Mouse (Mus musculus) c-Kit-positive CD71-positive TER-119-negative erythroid progenitor cells, embryonic 14.5 days (primary cell): ENCODE data around the gene Trim15.

ENCODE experiments used
- DNase-seq: peaks from one replicate; pipeline ENCODE4 v3.0.0-alpha.2; 2013; ENCODE audit warnings: low read depth

Gene Trim15

GRCm38 (mm10) chr17:36869284-36869954, 2.4 kb upstream of the Trim15 start, which contains the start of gene Trim10:
TSS of gene Trim10 (plus strand) at chr17:36869574.
- peak; percentile 94 for DNase-seq

DNA sequence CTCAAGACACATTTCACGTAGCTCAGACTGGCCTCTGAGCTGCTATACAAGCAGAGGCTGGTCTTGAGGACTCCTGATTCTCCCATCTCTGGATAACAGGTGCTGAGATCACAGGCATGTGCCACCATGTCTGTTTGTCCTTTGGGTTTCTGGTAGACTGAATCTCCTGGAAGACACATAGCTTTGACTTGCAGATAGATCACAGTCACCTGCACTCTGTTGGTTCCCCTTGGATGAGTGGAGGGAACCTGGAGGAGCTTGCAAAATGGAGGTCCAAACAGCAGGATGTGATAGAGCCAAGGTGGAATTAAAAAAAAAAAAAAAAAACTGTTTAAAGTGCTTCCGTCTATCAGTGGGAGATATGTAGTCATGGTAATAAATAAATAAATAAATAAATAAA, 1.8 kb upstream of the Trim15 start:
- no peak for DNase-seq

DNA sequence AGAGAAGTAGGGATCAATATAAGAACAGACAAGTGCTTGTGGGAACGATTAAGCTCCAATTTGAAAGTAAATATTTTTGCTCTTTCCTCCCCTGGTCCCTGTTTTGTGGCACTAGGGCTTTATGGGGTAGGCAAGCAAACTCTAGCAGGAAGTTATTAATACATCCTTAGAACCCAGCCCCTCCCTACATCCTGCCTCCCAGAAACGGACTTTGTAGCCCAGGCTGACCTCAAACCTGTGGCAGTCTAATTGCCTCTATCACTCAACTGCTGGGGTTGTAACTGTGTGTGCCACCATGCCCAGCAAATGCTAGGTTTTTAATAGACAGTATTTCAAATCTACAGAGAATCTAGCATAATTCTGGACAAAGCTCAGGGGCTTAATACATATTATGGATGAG, 5.3 kb downstream of the Trim15 start:
- no peak for DNase-seq

DNA sequence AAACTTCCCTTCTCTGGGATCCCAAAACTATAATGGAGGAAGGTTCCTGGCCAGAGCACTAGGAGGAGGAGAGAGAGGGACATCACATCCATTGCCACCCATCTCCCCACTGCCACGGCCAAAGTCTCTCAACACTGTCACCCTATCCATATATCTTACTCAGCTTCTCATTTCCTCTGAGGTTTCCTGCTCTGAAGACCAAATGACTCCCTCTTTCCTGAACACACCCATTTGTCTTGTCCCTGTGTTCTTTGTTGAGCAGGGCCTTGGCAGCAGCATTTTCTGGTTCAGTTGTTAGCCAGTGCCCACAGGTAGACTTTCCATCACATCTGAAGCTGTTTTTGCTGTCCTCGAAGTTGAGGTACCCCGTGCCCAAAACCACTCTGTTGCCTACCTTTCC, 8.8 kb downstream of the Trim15 start:
- DNase-seq: no peak

- DNase-seq: no peak
These were observed 10.8 kb downstream of the Trim15 start for GRCm38 (mm10) chr17:36856236-36856635.

DNA sequence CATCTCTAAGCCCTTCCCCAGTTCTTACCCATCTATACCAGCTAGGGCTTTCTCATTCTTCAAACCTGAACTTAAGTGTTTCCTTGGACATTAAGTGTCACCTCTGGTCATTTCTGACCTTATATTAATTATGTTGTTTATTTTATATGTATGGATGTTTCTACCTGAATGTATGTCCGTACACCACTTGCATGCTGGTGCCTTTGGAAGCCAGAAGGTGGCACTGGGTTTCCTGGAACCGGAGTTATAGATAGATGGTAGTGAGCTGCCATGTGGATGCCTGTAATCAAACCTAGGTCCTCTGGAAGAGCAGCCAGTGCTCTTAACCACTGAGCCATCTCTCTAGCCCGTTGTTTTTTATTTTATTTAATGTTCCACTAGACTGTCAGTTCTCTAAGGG, 11.5 kb downstream of the Trim15 start:
- no peak for DNase-seq

- no peak for DNase-seq
These were observed 15.4 kb downstream of the Trim15 start for GRCm38 (mm10) chr17:36851627-36852026.

DNA sequence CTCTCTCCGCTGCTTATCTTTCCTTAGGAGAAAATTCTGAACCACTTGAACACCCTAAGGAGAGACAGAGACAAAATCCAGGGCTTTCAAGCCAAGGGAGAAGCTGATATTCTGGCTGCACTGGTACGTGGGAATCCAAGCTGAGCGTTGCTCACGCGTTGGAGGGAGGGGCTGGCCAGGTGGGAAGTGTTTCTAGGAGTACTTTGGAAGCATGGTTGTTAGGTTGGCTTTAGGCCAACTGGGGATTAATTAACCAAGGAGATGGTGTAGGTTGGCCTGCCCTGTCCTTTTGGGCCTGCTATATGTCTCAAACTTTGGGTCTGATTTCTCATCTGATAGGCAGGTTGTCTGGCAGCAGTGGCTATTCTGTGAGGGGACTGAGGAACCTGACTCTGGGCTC, 15.8 kb downstream of the Trim15 start:
- DNase-seq: no peak

DNA sequence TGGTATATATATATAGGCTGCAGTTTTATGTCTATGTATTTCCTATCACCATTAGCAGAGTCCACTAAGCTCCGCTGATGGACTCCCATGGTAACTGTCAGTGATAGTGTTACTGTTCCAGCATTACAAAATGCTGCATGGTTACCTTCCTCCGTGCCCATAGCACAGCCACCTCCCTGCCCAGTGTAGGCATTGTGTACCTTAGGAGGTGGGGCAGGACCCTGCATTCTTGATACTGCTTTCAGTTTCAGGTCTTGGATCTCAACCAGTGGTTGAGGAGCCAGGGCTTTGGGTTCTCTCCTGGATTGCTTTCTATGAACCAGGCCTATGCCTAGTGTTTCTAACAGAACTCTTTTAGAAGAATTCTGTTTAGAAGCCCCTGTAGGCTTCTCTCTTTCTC, 17.0 kb downstream of the Trim15 start:
- DNase-seq: no peak

GRCm38 (mm10) chr17:36848911-36849310, 18.1 kb downstream of the Trim15 start:
- no peak for DNase-seq

DNA sequence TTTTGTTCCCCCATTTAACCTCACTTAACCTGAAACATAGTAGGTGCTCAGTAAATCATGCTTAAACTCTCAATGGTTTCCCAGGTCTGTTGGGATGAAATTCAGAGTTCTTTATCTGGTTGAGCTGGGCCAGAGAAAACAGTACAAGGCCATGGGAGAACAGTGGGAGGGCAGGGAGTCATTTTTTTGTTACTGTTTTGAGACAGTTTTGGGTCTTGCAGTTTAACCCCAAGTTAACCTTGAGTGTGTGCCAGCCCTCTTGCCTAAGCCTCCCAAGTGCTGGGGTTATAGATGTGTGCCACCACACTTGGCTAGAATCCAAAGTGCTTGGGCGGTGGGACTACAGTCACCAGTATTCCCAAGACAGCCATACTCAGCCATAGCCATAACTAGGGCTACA, 22.3 kb downstream of the Trim15 start:
- no peak for DNase-seq

GRCm38 (mm10) chr17:36844286-36844719, 22.7 kb downstream of the Trim15 start:
- no peak for DNase-seq

- DNase-seq: no peak
These were observed 23.3 kb downstream of the Trim15 start for GRCm38 (mm10) chr17:36843696-36844095.

GRCm38 (mm10) chr17:36840961-36841445, 26.0 kb downstream of the Trim15 start:
- DNase-seq: no peak

DNA sequence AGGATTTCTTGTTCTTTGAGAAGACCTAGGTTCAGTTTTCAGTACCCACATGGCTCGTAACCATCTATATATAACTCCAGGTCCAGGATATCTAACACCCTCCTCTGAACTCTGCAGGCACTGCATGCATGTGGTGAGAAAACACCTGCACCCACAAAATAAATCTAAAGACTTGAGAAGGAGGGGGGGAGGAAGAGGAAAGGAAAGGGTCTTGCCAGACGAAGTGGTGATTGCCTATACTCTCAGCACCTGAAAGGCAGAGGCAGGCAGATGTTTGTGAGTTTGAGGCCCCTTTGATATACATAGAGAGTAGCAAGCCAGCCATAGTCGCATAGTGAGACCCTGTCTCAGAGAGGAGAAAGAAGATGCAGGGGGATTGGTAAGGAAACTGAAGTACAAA, 27.1 kb downstream of the Trim15 start:
- DNase-seq: no peak

GRCm38 (mm10) chr17:36839001-36839400, 28.0 kb downstream of the Trim15 start:
- no peak for DNase-seq

- DNase-seq: peak; percentile 98
These were observed 29.9 kb downstream of the Trim15 start, which contains the start of gene Trim26 for GRCm38 (mm10) chr17:36836874-36837647. TSS of gene Trim26 (plus strand) at chr17:36837134.

DNA sequence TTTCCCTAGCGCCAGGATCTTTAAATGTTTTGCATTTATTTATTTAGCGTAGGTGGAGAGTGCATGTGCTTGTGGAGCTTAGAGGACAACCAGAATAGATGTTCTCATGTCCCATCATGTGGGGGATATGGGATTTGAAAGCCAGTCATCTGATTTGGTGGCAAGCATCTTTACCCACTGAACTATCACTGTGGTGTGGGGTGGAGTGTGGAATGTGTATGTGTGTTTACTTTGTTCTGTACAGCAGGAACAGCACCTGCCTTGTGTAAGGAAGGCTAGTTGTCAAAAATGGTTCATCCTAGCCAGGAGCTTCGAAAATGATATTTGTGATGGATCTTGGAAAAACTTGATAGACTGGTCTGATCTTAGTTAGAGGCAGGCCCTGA, 30.6 kb downstream of the Trim15 start:
- DNase-seq: no peak

DNA sequence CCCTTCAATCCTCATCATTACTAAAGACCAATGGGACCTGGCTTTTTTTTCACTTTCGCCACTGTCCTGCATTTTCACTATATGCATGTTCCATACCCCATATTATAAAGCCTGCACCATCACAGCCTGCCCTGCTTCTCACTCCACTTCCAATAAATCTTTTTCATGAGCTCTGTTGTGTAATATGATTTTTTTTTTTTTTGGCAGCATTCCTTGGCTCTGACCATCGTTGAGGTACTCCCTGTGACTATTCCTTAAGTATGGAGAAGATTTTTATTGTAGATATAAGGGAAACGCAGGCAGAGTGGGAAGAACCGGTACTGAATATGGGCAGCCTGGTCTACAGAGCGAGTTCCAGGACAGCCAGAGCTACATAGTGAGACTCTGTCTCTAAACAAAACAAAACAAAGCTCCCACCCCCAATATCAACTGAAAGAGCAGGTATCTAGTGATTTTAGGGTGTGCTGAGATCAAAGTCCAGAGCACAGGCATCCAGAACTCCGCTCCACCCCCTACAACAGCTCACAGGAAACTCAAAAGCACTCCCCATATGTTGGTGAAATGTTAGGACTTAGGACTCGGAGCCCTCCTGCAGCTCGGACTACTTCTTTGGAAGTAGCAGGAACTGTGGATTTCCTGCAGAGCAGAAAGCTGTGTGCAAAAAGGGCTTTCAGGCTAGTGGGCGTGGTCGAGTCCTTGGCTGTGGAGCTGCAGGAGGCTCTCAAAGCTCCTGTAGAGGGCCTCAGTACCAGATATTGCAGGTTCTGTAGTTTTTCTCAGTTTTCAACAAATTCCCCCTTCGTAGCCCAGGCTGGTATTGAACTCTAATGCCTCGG, 31.2 kb downstream of the Trim15 start:
- peak; percentile 60 for DNase-seq

- no peak for DNase-seq
These were observed 34.3 kb downstream of the Trim15 start for GRCm38 (mm10) chr17:36832694-36833093.

DNA sequence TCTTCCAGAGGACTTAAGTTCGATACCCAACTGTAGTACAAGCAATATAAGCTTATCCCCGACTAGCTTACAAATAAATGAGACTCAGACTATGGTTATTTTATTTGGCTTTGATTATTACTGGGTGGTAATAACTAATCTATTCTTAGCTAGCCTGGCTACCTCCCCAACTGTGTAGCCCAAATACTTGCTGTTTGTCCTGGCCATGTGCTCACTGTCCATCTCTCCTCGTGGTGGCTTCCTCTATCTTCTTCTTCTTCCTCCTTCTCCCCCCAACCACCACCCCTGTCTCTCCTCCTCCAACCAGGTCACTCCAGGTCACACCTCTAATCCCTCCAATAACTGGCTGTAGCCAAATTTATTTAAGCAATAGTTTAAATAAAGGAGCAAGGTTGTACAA, 36.5 kb downstream of the Trim15 start:
- DNase-seq: no peak

DNA sequence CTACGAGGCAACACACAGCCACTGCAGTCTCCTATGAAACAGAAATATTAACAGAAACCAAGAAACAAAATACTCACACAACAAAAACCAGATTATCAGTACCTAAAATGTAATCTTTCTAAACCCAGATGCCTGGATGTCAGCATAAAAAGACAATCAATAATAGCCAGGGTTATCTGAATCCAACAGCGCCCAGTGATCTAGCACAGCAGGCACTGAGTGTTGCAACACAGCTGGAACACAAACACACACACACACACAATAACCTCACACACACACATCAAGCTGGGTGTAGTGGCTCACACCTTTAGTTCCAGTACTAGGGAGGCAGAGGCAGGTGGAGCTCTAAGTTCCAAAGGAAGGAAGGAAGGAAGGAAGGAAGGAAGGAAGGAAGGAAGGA, 38.5 kb downstream of the Trim15 start:
- no peak for DNase-seq
